Mouse (Mus musculus) cerebellum, adult (tissue): ENCODE measurements at regions not wholly inside any gene's neighbourhood (a gene's known extent, or its start where the extent isn't known, plus 50 kb on each side); places are given as distances from the start of the nearest gene placed in this dataset.

Experiments used
- ATAC-seq: cut with Nextera tagmentation; 2 replicates; pipeline ENCODE4 v1.9.2; 2017; ENCODE audit warnings: mild to moderate bottlenecking, moderate library complexity, mixed read lengths; ENCODE audit not compliant: insufficient number of reproducible peaks, low FRiP score, low TSS enrichment

- ATAC-seq, result no peak
Measured at GRCm38 (mm10) chr12:92509494-92509893, 660.5 kb upstream of the Sel1l start.

GRCm38 (mm10) chr12:92508796-92509489 is 660.0 kb upstream of the Sel1l start:
- ATAC-seq, result peak; percentile 99

GRCm38 (mm10) chr12:92483984-92484383 is 635.0 kb upstream of the Sel1l start:
- no peak for ATAC-seq

GRCm38 (mm10) chr12:92474293-92475062 is 625.5 kb upstream of the Sel1l start:
- no peak for ATAC-seq

- ATAC-seq, result no peak
Measured at GRCm38 (mm10) chr12:92451110-92451818, 602.3 kb upstream of the Sel1l start.

GRCm38 (mm10) chr12:92418458-92418857 is 569.5 kb upstream of the Sel1l start:
- no peak for ATAC-seq

GRCm38 (mm10) chr12:92405506-92405905 is 556.5 kb upstream of the Sel1l start:
- no peak for ATAC-seq

- no peak for ATAC-seq
Measured at GRCm38 (mm10) chr12:92400987-92401386, 552.0 kb upstream of the Sel1l start.

- no peak for ATAC-seq
Measured at GRCm38 (mm10) chr12:92386195-92386594, 537.2 kb upstream of the Sel1l start.

GRCm38 (mm10) chr12:92384266-92384937 is 535.4 kb upstream of the Sel1l start:
- no peak for ATAC-seq

GRCm38 (mm10) chr12:92379130-92379529 is 530.2 kb upstream of the Sel1l start:
- no peak for ATAC-seq

- ATAC-seq, result no peak
Measured at GRCm38 (mm10) chr12:92365926-92366325, 517.0 kb upstream of the Sel1l start.

GRCm38 (mm10) chr12:92353386-92354257 is 504.7 kb upstream of the Sel1l start:
- no peak for ATAC-seq

GRCm38 (mm10) chr12:92318241-92318640 is 469.3 kb upstream of the Sel1l start:
- no peak for ATAC-seq

GRCm38 (mm10) chr12:92317609-92318008 is 468.7 kb upstream of the Sel1l start:
- ATAC-seq, result no peak

- no peak for ATAC-seq
Measured at GRCm38 (mm10) chr12:92316285-92316684, 467.3 kb upstream of the Sel1l start.

- ATAC-seq, result no peak
Measured at GRCm38 (mm10) chr12:92315820-92316219, 466.9 kb upstream of the Sel1l start.

GRCm38 (mm10) chr12:92302951-92303591 is 454.1 kb upstream of the Sel1l start:
- peak; percentile 87 for ATAC-seq

- no peak for ATAC-seq
Measured at GRCm38 (mm10) chr12:92294887-92295286, 445.9 kb upstream of the Sel1l start.
